Mouse (Mus musculus) retina, embryonic 14.5 days (tissue): Measurements from ENCODE around the gene Ctnnbl1.

Experiments
- DNase-seq: peaks from one replicate; pipeline ENCODE4 v3.0.0-alpha.2; 2015; ENCODE audit warnings: low spot score

The Ctnnbl1 gene

DNA sequence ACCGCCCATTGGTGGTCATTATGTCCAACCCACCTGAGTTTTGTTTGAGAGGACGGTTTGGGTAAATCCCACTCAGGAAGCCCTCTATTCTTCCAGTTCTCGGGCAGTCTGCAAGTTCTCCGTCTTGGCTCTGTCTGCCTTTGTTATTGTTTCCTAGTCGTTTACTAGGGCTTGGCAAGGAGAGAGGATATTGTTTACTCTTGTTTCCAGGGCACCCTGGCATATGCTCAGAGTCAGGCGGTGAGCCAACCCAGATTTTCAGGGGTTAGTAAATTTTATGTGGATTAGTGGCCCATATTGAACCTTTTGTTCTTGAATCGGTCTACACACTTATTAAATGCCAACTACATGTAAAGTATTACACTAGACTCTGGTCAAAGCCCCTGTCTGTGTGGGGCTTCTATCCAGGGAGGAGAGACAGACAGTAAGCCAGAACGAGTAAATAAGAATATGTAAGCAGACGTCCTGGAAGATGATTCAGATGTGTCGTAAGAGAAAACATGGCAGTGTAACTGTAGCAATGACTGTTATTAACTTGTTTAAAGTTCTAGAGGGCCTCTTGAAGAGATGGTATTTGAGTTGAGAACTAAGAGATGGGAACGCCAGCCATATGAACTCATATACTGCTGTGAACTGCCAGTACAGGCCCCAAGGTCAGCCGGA is 13.9 kb downstream of the Ctnnbl1 start:
- no peak for DNase-seq

GRCm38 (mm10) chr2:157751589-157752373 is 14.6 kb downstream of the Ctnnbl1 start:
- DNase-seq: peak; percentile 63

GRCm38 (mm10) chr2:157752374-157752743 is 15.2 kb downstream of the Ctnnbl1 start:
- no peak for DNase-seq

GRCm38 (mm10) chr2:157755771-157756170 is 18.6 kb downstream of the Ctnnbl1 start:
- DNase-seq: no peak

DNA sequence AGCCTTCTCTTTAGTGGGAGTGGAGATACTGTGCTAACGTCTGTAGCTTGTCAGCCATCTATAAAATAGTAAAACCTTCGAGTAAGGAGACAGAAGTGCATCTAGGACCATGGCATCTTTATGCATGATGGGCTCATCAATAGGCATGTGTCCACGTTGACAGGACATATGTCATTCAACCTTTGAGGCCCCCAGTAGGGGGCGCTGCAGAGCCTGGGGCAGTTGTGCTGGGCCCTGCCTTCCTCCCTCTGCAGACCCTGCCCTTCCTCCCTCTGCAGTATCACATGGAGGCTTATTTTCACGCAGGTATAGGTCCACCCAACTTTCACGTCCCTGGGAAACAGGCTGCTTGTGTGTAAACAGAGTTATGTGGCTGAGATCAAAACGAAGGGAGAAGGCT is 19.0 kb downstream of the Ctnnbl1 start:
- DNase-seq: no peak

DNA sequence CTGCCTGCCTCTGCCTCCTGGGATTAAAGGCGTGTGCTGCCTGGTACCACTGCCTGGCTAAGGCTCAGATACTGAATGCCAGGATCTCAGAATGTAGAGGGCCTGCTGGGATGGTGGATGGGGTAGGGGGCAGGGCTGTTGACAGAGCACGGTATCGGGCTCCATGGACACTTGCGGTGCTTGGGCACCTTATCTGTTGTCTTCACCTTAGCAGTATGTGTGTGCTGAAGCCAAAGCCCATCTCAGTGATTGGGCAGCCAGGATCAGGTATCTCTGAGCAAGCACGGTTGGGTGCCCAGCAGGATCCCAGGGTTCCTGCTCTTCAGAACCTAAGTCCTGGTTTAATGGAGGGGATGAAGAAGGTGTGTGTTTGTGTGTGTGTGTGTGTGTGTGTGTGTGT is 21.2 kb downstream of the Ctnnbl1 start:
- no peak for DNase-seq

DNA sequence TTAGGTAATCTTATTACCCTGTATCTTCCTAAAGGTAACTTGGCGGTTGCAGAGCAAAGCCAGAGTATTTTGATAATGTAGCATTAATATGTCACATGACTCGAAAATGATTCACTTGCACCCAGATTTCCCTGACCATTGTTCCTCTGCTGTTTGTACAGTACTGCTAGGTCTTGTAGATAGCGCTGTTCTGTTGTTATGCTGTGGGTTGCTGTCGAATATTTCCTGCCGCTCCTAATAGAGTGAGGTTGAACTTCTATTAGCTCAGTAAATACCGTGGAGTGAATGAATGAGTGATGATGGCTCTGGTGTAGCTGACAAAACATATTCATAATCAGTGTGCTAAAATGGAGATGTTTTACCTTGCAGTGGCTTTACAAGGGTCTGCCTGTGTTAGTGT is 22.5 kb downstream of the Ctnnbl1 start:
- no peak for DNase-seq

DNA sequence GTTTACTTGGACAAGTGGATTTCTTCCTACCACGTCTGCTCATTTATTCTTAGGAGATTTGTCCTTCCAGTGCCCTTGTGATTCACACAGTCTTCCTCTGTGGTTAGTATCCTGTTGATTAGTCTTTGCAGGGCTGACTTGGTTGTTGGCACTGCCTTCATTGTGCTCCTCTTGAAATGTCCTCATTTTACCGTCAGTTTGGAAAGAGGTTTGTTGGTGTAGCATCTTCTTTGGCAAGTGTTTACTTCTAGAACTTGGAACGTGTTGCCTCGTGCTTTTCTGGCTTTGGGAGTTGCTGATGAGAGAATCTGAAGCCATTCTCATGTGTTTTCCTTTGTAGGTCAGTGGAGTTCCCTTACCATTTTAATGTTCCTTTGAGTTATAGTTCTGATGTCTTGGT is 25.7 kb downstream of the Ctnnbl1 start:
- no peak for DNase-seq

DNA sequence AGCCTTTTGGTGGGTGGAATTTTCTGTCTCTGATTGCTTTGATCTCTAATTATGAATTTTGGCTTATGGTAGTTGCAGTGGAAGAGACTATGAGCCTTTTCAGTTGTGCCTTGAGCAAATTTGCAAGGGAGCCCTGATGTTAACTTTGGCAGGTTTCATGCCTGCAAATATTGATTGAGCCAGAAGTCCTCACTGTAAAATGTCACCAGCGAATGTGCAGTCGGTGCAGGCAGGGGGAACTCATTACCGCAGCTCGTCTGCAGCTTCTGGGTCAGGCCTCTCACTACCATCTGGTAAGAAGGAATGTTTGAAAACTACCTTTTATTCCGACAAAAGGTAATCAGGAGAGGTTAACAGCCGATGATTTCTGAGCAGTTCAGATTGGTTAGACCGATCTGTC is 29.4 kb downstream of the Ctnnbl1 start:
- DNase-seq: no peak

DNA sequence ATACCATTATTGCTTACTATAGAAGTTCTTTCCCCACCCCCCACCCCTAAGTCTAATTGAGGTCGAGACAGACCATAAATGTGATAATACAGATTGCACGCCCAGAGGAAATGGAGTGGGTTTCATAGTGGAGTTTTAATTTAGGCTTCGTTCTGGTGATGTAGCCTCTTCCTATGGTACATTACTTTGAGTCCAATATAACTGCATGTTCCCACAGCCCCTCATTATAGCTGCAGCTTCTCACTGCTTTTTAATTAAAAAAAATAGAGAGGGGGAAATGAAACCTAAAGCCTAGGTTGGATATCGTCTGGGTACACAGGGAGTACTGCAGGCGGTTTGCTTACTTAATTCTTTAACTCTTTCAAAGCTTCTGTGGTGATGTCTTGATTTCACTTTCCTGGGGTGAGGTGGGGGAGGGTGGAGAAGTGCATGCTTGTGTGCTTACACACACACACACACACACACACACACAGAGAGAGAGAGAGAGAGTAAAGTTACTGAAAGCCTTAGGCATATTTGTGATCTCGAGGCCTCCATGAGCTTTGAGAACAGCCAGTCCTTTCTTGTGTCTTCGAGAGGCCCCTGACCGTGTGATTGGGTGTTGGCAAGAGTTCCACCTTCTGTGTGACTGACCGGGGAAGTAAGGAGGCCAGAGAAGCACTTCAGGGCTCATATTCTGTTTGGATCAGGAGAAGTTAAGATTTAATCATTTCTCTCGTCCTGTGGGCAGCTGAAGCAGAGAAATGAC is 31.7 kb downstream of the Ctnnbl1 start:
- DNase-seq: no peak

GRCm38 (mm10) chr2:157770761-157771160 is 33.6 kb downstream of the Ctnnbl1 start:
- no peak for DNase-seq

DNA sequence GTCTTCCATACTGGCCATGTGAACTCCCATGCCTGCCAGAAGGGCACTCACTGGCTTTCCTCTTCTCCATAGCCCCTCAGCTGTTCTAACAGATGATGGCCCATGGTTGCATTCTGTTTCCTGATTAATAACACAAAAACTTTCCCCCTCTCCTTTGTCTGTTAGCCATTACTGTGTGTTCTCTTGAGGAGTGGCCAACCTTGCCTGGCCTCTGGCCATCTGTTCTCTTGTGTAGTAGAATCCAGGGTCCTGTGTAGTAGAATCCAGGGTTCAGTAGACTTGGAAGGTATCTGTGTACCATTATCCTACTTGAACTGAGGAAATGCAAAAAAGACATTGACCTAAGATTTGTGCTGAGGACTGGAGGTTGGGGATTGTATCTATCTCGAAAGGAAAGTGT is 36.5 kb downstream of the Ctnnbl1 start:
- no peak for DNase-seq

GRCm38 (mm10) chr2:157775957-157776356 is 38.8 kb downstream of the Ctnnbl1 start:
- no peak for DNase-seq

DNA sequence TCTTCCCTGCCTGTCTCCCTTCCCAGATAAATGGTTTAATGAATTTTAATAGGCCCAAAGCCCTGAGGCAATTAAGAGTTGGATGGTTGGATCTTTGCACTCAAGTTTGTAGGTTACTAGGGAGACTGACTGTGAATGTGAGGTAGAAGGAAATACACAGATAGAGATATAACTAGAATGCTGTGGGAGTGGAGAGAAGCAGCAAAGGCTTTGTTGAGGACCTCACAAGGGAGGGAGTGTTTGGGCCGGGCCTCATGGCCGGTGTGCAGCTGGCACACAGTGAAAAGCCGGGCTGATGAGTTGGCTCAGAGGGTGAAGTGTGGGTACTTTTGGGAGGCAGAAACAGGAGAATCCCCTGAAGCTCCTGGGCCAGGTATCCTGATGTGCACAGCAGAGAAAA is 43.8 kb downstream of the Ctnnbl1 start:
- no peak for DNase-seq

DNA sequence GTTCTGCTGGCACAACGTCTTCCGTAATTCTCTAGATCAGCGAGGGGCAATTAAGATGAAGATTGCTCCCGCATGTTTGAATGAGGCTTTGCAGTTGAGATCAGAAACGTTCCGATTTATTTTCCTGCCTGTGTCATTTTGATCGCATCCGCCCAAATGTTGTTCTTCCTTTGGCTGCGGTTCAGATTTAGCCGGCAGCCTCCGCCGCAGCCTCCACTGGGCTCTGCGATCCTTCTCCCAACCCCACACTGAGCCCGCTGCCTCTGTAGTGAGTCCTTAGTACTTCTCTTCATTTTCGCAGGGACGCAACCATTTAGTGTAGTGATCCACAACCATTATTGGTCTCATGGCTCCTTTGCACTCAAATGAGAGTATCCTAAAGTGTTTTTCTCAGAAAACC is 46.0 kb downstream of the Ctnnbl1 start:
- no peak for DNase-seq

GRCm38 (mm10) chr2:157784238-157784637 is 47.0 kb downstream of the Ctnnbl1 start:
- no peak for DNase-seq

- no peak for DNase-seq
These were observed 47.4 kb downstream of the Ctnnbl1 start for GRCm38 (mm10) chr2:157784647-157785046.

DNA sequence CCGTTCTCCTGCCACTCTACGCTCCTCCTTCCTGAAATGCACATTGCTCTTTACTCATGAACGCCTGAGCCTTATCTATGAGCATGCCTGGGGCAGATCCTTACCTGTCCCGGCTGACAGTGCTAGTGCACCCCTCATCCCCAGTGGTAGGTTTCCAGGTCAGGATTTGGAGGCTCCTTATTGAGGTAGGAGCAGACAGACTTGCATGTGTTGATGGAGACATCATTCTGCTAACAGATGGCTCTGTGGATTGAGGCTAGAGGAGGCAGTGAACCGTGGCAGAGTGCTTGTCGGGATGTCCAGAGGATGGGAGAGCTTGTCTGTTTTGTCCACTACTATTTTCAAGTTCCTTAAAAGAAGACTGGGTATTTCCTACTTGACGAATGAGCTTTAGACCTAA is 52.0 kb downstream of the Ctnnbl1 start:
- DNase-seq: no peak

GRCm38 (mm10) chr2:157790836-157791495 is 53.8 kb downstream of the Ctnnbl1 start:
- DNase-seq: no peak

GRCm38 (mm10) chr2:157791528-157792162 is 54.4 kb downstream of the Ctnnbl1 start:
- DNase-seq: peak; percentile 68

GRCm38 (mm10) chr2:157792840-157793552 is 55.8 kb downstream of the Ctnnbl1 start:
- DNase-seq: no peak
